Mouse (Mus musculus): ENCODE data around the gene Klhl22. TPM values are rescaled to one million over a fixed set of nuclear protein-coding genes. Genes with fewer than 3 reads are reported as not detected.
A peak's percentile ranks its signal among the peaks of the same experiment; 100 is the strongest.

The Klhl22 gene
- polyA plus RNA-seq, 1 experiment from 2014 or later = 66.0 TPM

GRCm38 (mm10) chr16:17794047-17794446 is 34.6 kb downstream of the Klhl22 start:
- H3K36me3 ChIP-seq = peaks cover 38% of the 10 kb centered on the region
- no peak for ATAC-seq (ENCODE audit: borderline replicate concordance, extremely low read depth, low FRiP score, low TSS enrichment)
- peaks cover 5% of the 10 kb centered on the region for H3K27me3 ChIP-seq
- H3K27ac ChIP-seq = no peak overlapping the region
- no peak overlapping the region for H3K9ac ChIP-seq
- H3K4me2 ChIP-seq = no peak overlapping the region
- WGBS = 88% methylated on average over 4 of the region's 4 CpGs
- no peak overlapping the region for H3K4me3 ChIP-seq
- H3K4me1 ChIP-seq = peaks cover 23% of the 10 kb centered on the region
- no peaks in the 10 kb centered on the region for H3K9me3 ChIP-seq

GRCm38 (mm10) chr16:17795643-17796042 is 36.2 kb downstream of the Klhl22 start:
- ATAC-seq (ENCODE audit: borderline replicate concordance, extremely low read depth, low FRiP score, low TSS enrichment) = no peak
- Histone ChIP-seq H3K4me3 (no peak overlapping the region), H3K9ac (no peak overlapping the region), H3K27ac (peak overlapping the region; percentile 42; the same call in 1 of the 2 replicates), H3K4me2 (no peak overlapping the region), H3K4me1 (peaks cover 37% of the 10 kb centered on the region), H3K9me3 (no peaks in the 10 kb centered on the region), H3K36me3 (peaks cover 24% of the 10 kb centered on the region), H3K27me3 (peaks cover 17% of the 10 kb centered on the region)
- WGBS = 51% methylated on average over 5 of the region's 5 CpGs

- ATAC-seq (ENCODE audit: borderline replicate concordance, extremely low read depth, low FRiP score, low TSS enrichment) = no peak
- Histone ChIP-seq H3K4me1 (peaks cover 46% of the 10 kb centered on the region), H3K9me3 (no peaks in the 10 kb centered on the region), H3K4me2 (peak overlapping the region; percentile 76), H3K4me3 (peak overlapping the region; percentile 60), H3K9ac (peak overlapping the region; percentile 71), H3K27ac (peak overlapping the region; percentile 94), H3K36me3 (peaks cover 16% of the 10 kb centered on the region), H3K27me3 (peaks cover 23% of the 10 kb centered on the region)
Observed at GRCm38 (mm10) chr16:17796519-17796918, 37.1 kb downstream of the Klhl22 start.

- H3K9me3 ChIP-seq = no peaks in the 10 kb centered on the region
- H3K9ac ChIP-seq = peak within 1 kb of the TSS; percentile 71
- peak within 1 kb of the TSS; percentile 94 for H3K27ac ChIP-seq
- peaks cover 30% of the 10 kb centered on the region for H3K27me3 ChIP-seq
- WGBS = 2% methylated on average over 52 of the region's 81 CpGs
- peak within 1 kb of the TSS; percentile 76 for H3K4me2 ChIP-seq
- peaks cover 10% of the 10 kb centered on the region; the same call in 1 of the 2 replicates for H3K36me3 ChIP-seq
- H3K4me1 ChIP-seq = peaks cover 52% of the 10 kb centered on the region
- peak; percentile 77 for ATAC-seq (ENCODE audit: borderline replicate concordance, extremely low read depth, low FRiP score, low TSS enrichment)
- H3K4me3 ChIP-seq = peak within 1 kb of the TSS; percentile 60
Observed at GRCm38 (mm10) chr16:17796971-17797811, 37.8 kb downstream of the Klhl22 start, which contains the start of gene Scarf2. Gene Scarf2, plus strand, starts transcription at chr16:17797282.

GRCm38 (mm10) chr16:17797812-17798311 is 38.4 kb downstream of the Klhl22 start:
- peaks cover 37% of the 10 kb centered on the region for H3K27me3 ChIP-seq
- peaks cover 59% of the 10 kb centered on the region for H3K4me1 ChIP-seq
- H3K36me3 ChIP-seq = 0 out of 2 replicates have a peak, but pooled peaks cover 3% of the 10 kb centered on the region
- peak; percentile 20 for ATAC-seq (ENCODE audit: borderline replicate concordance, extremely low read depth, low FRiP score, low TSS enrichment)
- H3K4me2 ChIP-seq = peak overlapping the region; percentile 76
- H3K27ac ChIP-seq = peak overlapping the region; percentile 94
- H3K9ac ChIP-seq = peak overlapping the region; percentile 71
- no peaks in the 10 kb centered on the region for H3K9me3 ChIP-seq
- 2% methylated on average over 29 of the region's 29 CpGs for WGBS
- peak overlapping the region; percentile 60 for H3K4me3 ChIP-seq

- Histone ChIP-seq H3K4me2 (peak overlapping the region; percentile 76), H3K9me3 (no peaks in the 10 kb centered on the region), H3K27ac (peak overlapping the region; percentile 94), H3K4me3 (peak overlapping the region; percentile 60), H3K36me3 (0 out of 2 replicates have a peak, but pooled peaks cover 3% of the 10 kb centered on the region), H3K27me3 (peaks cover 44% of the 10 kb centered on the region), H3K9ac (peak overlapping the region; percentile 71), H3K4me1 (peaks cover 66% of the 10 kb centered on the region)
- 4% methylated on average over 35 of the region's 45 CpGs for WGBS
- ATAC-seq (ENCODE audit: borderline replicate concordance, extremely low read depth, low FRiP score, low TSS enrichment) = peak; percentile 81
Observed at GRCm38 (mm10) chr16:17798321-17799180, 39.1 kb downstream of the Klhl22 start.

GRCm38 (mm10) chr16:17799584-17799983 is 40.2 kb downstream of the Klhl22 start:
- Histone ChIP-seq H3K27me3 (peaks cover 54% of the 10 kb centered on the region), H3K4me3 (peak overlapping the region; percentile 60), H3K9ac (peak overlapping the region; percentile 10; the same call in 1 of the 2 replicates), H3K36me3 (0 out of 2 replicates have a peak, but pooled peaks cover 3% of the 10 kb centered on the region), H3K4me2 (peak overlapping the region; percentile 76), H3K9me3 (no peaks in the 10 kb centered on the region), H3K4me1 (peaks cover 76% of the 10 kb centered on the region), H3K27ac (no peak overlapping the region)
- ATAC-seq (ENCODE audit: borderline replicate concordance, extremely low read depth, low FRiP score, low TSS enrichment) = no peak

- no peak overlapping the region for H3K27ac ChIP-seq
- H3K27me3 ChIP-seq = peaks cover 73% of the 10 kb centered on the region
- no peaks in the 10 kb centered on the region for H3K9me3 ChIP-seq
- peak overlapping the region; percentile 18; the same call in 1 of the 2 replicates for H3K9ac ChIP-seq
- peaks cover 6% of the 10 kb centered on the region; the same call in 1 of the 2 replicates for H3K36me3 ChIP-seq
- H3K4me1 ChIP-seq = peaks cover 82% of the 10 kb centered on the region
- no peak for ATAC-seq (ENCODE audit: borderline replicate concordance, extremely low read depth, low FRiP score, low TSS enrichment)
- peak overlapping the region; percentile 27; the same call in 1 of the 2 replicates for H3K4me3 ChIP-seq
- 20% methylated on average over 7 of the region's 7 CpGs for WGBS
- H3K4me2 ChIP-seq = peak overlapping the region; percentile 56
Observed at GRCm38 (mm10) chr16:17801777-17802455, 42.5 kb downstream of the Klhl22 start.

- Histone ChIP-seq H3K4me1 (peaks cover 87% of the 10 kb centered on the region), H3K27ac (no peak overlapping the region), H3K4me3 (peak overlapping the region; percentile 27), H3K9me3 (no peaks in the 10 kb centered on the region), H3K27me3 (peaks cover 73% of the 10 kb centered on the region), H3K9ac (peak overlapping the region; percentile 18), H3K4me2 (peak overlapping the region; percentile 56), H3K36me3 (peaks cover 6% of the 10 kb centered on the region; the same call in 1 of the 2 replicates)
- no peak for ATAC-seq (ENCODE audit: borderline replicate concordance, extremely low read depth, low FRiP score, low TSS enrichment)
- WGBS = 34% methylated on average over 18 of the region's 18 CpGs
Observed at GRCm38 (mm10) chr16:17802456-17802838, 43.0 kb downstream of the Klhl22 start.

- peaks cover 93% of the 10 kb centered on the region for H3K4me1 ChIP-seq
- H3K27ac ChIP-seq = no peak overlapping the region
- 17% methylated on average over 83 of the region's 83 CpGs for WGBS
- H3K4me2 ChIP-seq = peak overlapping the region; percentile 56
- H3K36me3 ChIP-seq = peaks cover 9% of the 10 kb centered on the region; the same call in 1 of the 2 replicates
- no peak for ATAC-seq (ENCODE audit: borderline replicate concordance, extremely low read depth, low FRiP score, low TSS enrichment)
- H3K9me3 ChIP-seq = no peaks in the 10 kb centered on the region
- H3K4me3 ChIP-seq = peak overlapping the region; percentile 27
- H3K9ac ChIP-seq = peak overlapping the region; percentile 18; the same call in 1 of the 2 replicates
- peaks cover 77% of the 10 kb centered on the region for H3K27me3 ChIP-seq
Observed at GRCm38 (mm10) chr16:17802839-17803674, 43.6 kb downstream of the Klhl22 start.

All from lung, embryonic 15.5 days (tissue).